Mouse (Mus musculus) heart, postnatal 0 days (tissue): ENCODE results near the gene Snap47. TPM values are rescaled to one million over a fixed set of nuclear protein-coding genes. Genes with fewer than 3 reads are reported as not detected.

Experiments used
- ATAC-seq: fragments of 200-750 bp; cut with Nextera tagmentation; 2 replicates; pipeline ENCODE4 v1.8.0; 2017; ENCODE audit warnings: low read depth, moderate number of reproducible peaks, moderate library complexity; ENCODE audit not compliant: insufficient read depth
- DNase-seq: peaks from one replicate; pipeline ENCODE4 v3.0.0-alpha.2; 2016; ENCODE audit warnings: low spot score
- H3K27ac ChIP-seq: fragments of 300-500 bp; sonication (generic); 2 replicates; pipeline ENCODE4 v1.5.1; 2014; ENCODE audit warnings: low read depth, mild to moderate bottlenecking
- H3K27me3 ChIP-seq: fragments of 300-500 bp; sonication (generic); 2 replicates; pipeline ENCODE4 v1.6.1; 2014; ENCODE audit warnings: low read length, mixed read lengths; ENCODE audit not compliant: control insufficient read depth, insufficient read depth
- H3K36me3 ChIP-seq: fragments of 300-500 bp; sonication (generic); replicated peaks from 2 replicates; pipeline ENCODE4 v1.6.1; 2014; ENCODE audit warnings: low read length, mixed read lengths; ENCODE audit not compliant: control insufficient read depth, insufficient read depth
- H3K4me1 ChIP-seq: fragments of 300-500 bp; sonication (generic); 2 replicates; pipeline ENCODE4 v1.6.1; 2014; ENCODE audit warnings: antibody characterized with exemption; ENCODE audit not compliant: control insufficient read depth, insufficient read depth
- H3K4me2 ChIP-seq: fragments of 300-500 bp; sonication (generic); 2 replicates; pipeline ENCODE4 v1.6.1; 2014; ENCODE audit warnings: low read depth, mild to moderate bottlenecking, low read length, moderate library complexity
- H3K4me3 ChIP-seq: fragments of 300-500 bp; sonication (generic); 2 replicates; pipeline ENCODE4 v1.5.1; 2014; ENCODE audit warnings: low read depth, low read length
- H3K9ac ChIP-seq: fragments of 300-500 bp; sonication (generic); replicated peaks from 2 replicates; pipeline ENCODE4 v1.6.1; 2014; ENCODE audit warnings: low read depth, low read length, mixed read lengths
- H3K9me3 ChIP-seq: fragments of 300-500 bp; sonication (generic); replicated peaks from 2 replicates; pipeline ENCODE4 v1.6.1; 2016; ENCODE audit warnings: low read length; ENCODE audit not compliant: control insufficient read depth
- CTCF ChIP-seq: IDR thresholded peaks from 2 replicates; pipeline ENCODE4 v1.5.1; 2016; ENCODE audit warnings: antibody characterized with exemption, control low read depth, low read depth
- EP300 ChIP-seq: IDR thresholded peaks from 2 replicates; pipeline ENCODE4 v1.6.1; 2016; ENCODE audit warnings: antibody characterized with exemption, low read depth
- WGBS: fragments of 180-500 bp; shearing (Covaris S2); extraction: QIAGEN DNeasy Blood & Tissue Kit; methylation state at CpG from one replicate; pipeline ENCODE4 v1.1.7; 2014; 5-methylcytosine and 5-hydroxymethylcytosine counted together
- polyA plus RNA-seq: library from polyadenylated mRNA; unstranded; fragments of >200 nt; fragmentation: Nextera tagmentation; extraction: Ambion mirVana; gene quantifications from 2 replicates; pipeline ENCODE4 v1.2.1, GENCODE M21; 2015
- total RNA-seq: library from RNA; depleted of rRNA; stranded (reverse); fragments of >200 nt; gene quantifications from 2 replicates; pipeline ENCODE4 v1.2.3, GENCODE M21; 2014; ENCODE audit warnings: low replicate concordance; rRNA removed

Snap47 gene
- total and polyA plus RNA-seq, 2 experiments from 2014 or later, result 57.9 to 87.2 TPM

- no peak for ATAC-seq
- Histone ChIP-seq H3K27ac (no peak overlapping the region), H3K4me2 (no peak overlapping the region), H3K27me3 (no peaks in the 10 kb centered on the region), H3K9me3 (no peaks in the 10 kb centered on the region), H3K36me3 (no peaks in the 10 kb centered on the region), H3K4me3 (no peak overlapping the region), H3K9ac (no peak overlapping the region), H3K4me1 (no peaks in the 10 kb centered on the region)
- WGBS, result 41% methylated on average over 3 of the region's 3 CpGs
- TF ChIP-seq EP300, result no peak
- TF ChIP-seq CTCF, result peak; percentile 46
- no peak for DNase-seq
Measured at GRCm38 (mm10) chr11:59366633-59367032, 84.4 kb downstream of the Snap47 start.

GRCm38 (mm10) chr11:59366031-59366430 lies 85.0 kb downstream of the Snap47 start:
- no peak overlapping the region for H3K27ac ChIP-seq
- WGBS, result 69% methylated on average over 3 of the region's 3 CpGs
- no peaks in the 10 kb centered on the region for H3K27me3 ChIP-seq
- ATAC-seq (no peak), DNase-seq (no peak)
- no peak overlapping the region for H3K4me3 ChIP-seq
- TF ChIP-seq CTCF (no peak), EP300 (no peak)
- no peak overlapping the region for H3K9ac ChIP-seq
- no peaks in the 10 kb centered on the region for H3K4me1 ChIP-seq
- no peaks in the 10 kb centered on the region for H3K36me3 ChIP-seq
- no peaks in the 10 kb centered on the region for H3K9me3 ChIP-seq
- no peak overlapping the region for H3K4me2 ChIP-seq

GRCm38 (mm10) chr11:59364417-59364816 lies 86.6 kb downstream of the Snap47 start:
- H3K4me3 ChIP-seq, result no peak overlapping the region
- H3K9me3 ChIP-seq, result no peaks in the 10 kb centered on the region
- no peaks in the 10 kb centered on the region for H3K4me1 ChIP-seq
- 32% methylated on average over 3 of the region's 3 CpGs for WGBS
- no peaks in the 10 kb centered on the region for H3K36me3 ChIP-seq
- DNase-seq (peak; percentile 47), ATAC-seq (peak; percentile 67)
- TF ChIP-seq EP300 (no peak), CTCF (no peak)
- no peaks in the 10 kb centered on the region for H3K27me3 ChIP-seq
- no peak overlapping the region for H3K9ac ChIP-seq
- no peak overlapping the region for H3K4me2 ChIP-seq
- H3K27ac ChIP-seq, result no peak overlapping the region; the same call in 1 of the 2 replicates

DNA sequence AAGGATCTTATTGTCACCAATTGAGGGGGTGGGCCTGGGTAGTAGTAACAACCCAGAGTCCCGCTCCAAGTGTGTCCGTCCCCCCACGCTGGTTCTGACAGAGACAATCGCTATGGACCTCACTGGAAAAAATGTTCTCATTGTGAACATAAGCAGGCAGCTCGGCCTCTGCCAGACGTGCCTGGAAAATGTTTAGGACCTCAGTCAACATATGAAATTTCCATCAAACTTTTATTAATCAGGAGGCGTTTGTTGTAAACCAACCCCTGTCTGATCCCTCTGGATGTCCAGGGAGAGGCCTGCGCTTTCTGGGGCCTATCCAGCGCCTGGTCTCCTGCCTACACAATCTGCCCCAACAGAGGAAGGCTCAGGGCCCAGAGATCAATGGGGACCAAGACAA lies 87.0 kb downstream of the Snap47 start:
- Histone ChIP-seq H3K9me3 (no peaks in the 10 kb centered on the region), H3K9ac (no peak overlapping the region), H3K27me3 (no peaks in the 10 kb centered on the region), H3K27ac (no peak overlapping the region; the same call in 1 of the 2 replicates), H3K4me1 (no peaks in the 10 kb centered on the region), H3K4me3 (no peak overlapping the region), H3K4me2 (no peak overlapping the region), H3K36me3 (no peaks in the 10 kb centered on the region)
- no peak for TF ChIP-seq CTCF
- no peak for TF ChIP-seq EP300
- 80% methylated on average over 9 of the region's 9 CpGs for WGBS
- ATAC-seq, result no peak
- no peak for DNase-seq

DNA sequence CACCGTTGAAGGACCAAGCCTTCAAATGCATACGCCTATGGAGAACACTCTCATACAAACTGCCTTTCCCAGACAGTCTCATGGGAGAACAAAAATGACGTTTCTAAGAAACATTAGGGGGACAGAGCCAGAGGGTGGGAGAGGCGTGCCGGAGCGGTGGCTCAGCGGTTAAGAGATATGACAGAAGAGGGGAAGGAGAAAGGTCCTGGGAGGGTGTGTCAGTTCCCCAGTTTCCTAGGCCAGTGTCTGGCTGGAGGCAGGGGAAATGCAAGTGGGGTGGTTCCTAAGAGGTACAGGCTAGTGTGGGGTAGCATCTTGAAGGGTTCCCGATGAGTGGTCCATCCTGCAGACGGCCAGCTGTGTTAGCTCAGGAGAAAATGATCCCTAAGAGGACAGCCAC lies 89.7 kb downstream of the Snap47 start:
- 77% methylated on average over 9 of the region's 9 CpGs for WGBS
- Histone ChIP-seq H3K4me1 (no peaks in the 10 kb centered on the region), H3K4me2 (no peak overlapping the region), H3K9me3 (no peaks in the 10 kb centered on the region), H3K27ac (no peak overlapping the region), H3K36me3 (no peaks in the 10 kb centered on the region), H3K4me3 (no peak overlapping the region), H3K27me3 (no peaks in the 10 kb centered on the region), H3K9ac (no peak overlapping the region)
- TF ChIP-seq EP300 (no peak), CTCF (no peak)
- DNase-seq (no peak), ATAC-seq (no peak)

Other genes starting within 250 kb of the Snap47 start
- gene Mrpl55, start 248.7 kb downstream of the Snap47 start, total RNA-seq, result 174 and 187 TPM in 2 replicates
- 196 and 199 TPM in 2 replicates for gene Mrpl55, start 248.7 kb downstream of the Snap47 start, polyA plus RNA-seq
- 1.6 TPM in 1 of 2 replicates, not detected in the other for gene 2310033P09Rik, start 242.9 kb downstream of the Snap47 start, total RNA-seq
- 19.9 and 21.4 TPM in 2 replicates for gene 2310033P09Rik, start 242.9 kb downstream of the Snap47 start, polyA plus RNA-seq
- 336 and 378 TPM in 2 replicates for gene Arf1, start 222.9 kb downstream of the Snap47 start, total RNA-seq
- 533 and 540 TPM in 2 replicates for gene Arf1, start 222.9 kb downstream of the Snap47 start, polyA plus RNA-seq
- not detected in 2 replicates for gene Wnt3a, start 160.4 kb downstream of the Snap47 start, total RNA-seq
- not detected in 2 replicates for gene Wnt3a, start 160.4 kb downstream of the Snap47 start, polyA plus RNA-seq
- gene Wnt9a, start 144.3 kb downstream of the Snap47 start, total RNA-seq, result 3.4 and 4.0 TPM in 2 replicates
- 2.8 and 2.9 TPM in 2 replicates for gene Wnt9a, start 144.3 kb downstream of the Snap47 start, polyA plus RNA-seq
- gene Prss38, start 75.5 kb downstream of the Snap47 start, total RNA-seq, result not detected in 2 replicates
- not detected in 2 replicates for gene Prss38, start 75.5 kb downstream of the Snap47 start, polyA plus RNA-seq
- gene Jmjd4, start 1.1 kb downstream of the Snap47 start, total RNA-seq, result 11.8 and 15.1 TPM in 2 replicates
- gene Jmjd4, start 1.1 kb downstream of the Snap47 start, polyA plus RNA-seq, result 7.6 and 8.9 TPM in 2 replicates
- gene Zfp867, start 21.3 kb upstream of the Snap47 start, total RNA-seq, result 4.1 and 8.3 TPM in 2 replicates
- 6.4 and 6.5 TPM in 2 replicates for gene Zfp867, start 21.3 kb upstream of the Snap47 start, polyA plus RNA-seq
- 20.6 and 21.4 TPM in 2 replicates for gene Zkscan17, start 75.6 kb upstream of the Snap47 start, total RNA-seq
- 8.7 and 10.1 TPM in 2 replicates for gene Zkscan17, start 75.6 kb upstream of the Snap47 start, polyA plus RNA-seq
- 0.11 and 0.15 TPM in 2 replicates for gene Nlrp3, start 90.4 kb upstream of the Snap47 start, total RNA-seq
- 0.18 and 0.25 TPM in 2 replicates for gene Nlrp3, start 90.4 kb upstream of the Snap47 start, polyA plus RNA-seq
- gene Olfr222, start 125.0 kb upstream of the Snap47 start, total RNA-seq, result not detected in 2 replicates
- not detected in 2 replicates for gene Olfr222, start 125.0 kb upstream of the Snap47 start, polyA plus RNA-seq
- gene Olfr223, start 142.1 kb upstream of the Snap47 start, total RNA-seq, result not detected in 2 replicates
- gene Olfr223, start 142.1 kb upstream of the Snap47 start, polyA plus RNA-seq, result not detected in 2 replicates
- gene Mprip, start 210.1 kb upstream of the Snap47 start, total RNA-seq, result 132 and 135 TPM in 2 replicates
- 32.5 and 35.9 TPM in 2 replicates for gene Mprip, start 210.1 kb upstream of the Snap47 start, polyA plus RNA-seq